Mouse (Mus musculus) cerebral cortex, adult 2 months (tissue): Measurements from ENCODE around the gene Ccdc60.

Experiments used
- WGBS: fragments of 180-500 bp; shearing (Covaris S2); methylation state at CpG from one replicate; pipeline ENCODE4 v1.1.7; 2018; 5-methylcytosine and 5-hydroxymethylcytosine counted together

Ccdc60 gene

DNA sequence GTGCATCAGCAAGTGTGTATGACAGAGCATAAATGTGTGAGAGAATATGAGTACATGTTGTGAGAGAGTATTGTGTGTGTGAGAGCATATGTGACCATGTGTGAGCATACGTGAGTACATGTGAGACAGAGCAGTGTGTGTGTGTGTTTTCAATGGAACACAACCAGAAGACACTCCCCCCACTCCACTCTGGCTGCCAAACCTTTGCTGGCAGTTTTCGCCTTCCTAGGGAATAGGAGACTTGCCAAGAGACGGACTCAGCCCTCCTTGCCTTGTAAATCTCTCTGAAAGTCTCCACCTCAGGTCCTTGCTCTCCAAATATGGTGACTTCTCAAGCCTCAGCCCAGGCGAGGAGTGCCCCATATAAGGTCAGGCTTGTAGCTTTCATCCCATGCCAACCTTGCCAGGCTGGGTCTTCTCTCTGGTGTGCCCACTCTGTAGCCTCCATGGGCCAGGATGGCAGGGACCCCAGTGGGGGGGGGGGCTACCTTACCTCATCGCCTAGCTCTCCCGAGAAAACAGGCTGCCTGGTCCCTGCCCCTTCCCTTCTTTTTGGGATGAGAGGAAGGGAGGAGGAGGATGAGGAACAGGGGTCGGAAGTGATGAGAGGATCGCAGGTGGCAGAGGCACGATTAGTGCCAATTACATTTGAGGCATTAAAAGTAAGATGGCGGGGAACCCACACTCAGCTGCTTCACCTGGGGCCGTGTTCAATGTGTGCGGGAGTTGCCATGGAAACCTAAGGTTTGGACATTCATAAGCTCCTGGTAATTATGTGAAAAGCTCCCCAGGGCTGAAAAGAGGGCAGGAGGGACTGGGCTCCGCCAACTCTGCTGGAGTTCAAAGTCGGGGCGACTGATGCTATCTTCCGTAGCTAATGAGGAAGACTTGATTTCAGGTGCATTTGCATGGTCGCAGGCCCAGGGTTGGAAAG, 19.3 kb downstream of the Ccdc60 start:
- WGBS, result 59% methylated on average over 17 of the region's 17 CpGs

DNA sequence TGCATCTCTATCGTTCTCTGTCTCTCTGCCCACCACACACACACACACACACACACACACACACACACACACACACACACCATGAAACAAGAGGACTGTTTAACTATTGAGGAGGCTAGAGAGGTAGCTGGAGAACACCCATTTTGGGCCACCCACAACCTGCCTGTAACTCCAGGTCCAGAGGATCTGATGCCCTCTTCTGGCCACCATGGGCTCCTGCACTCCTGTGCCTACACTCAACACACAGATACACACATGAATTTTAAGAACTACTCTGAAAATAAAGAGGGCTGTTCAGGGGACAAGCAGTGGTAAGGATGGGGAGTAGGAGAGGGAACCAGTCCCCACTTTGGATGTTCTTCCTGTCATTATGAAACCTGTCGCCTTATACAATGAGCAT, 26.1 kb downstream of the Ccdc60 start:
- 94% methylated on average over 2 of the region's 2 CpGs for WGBS

DNA sequence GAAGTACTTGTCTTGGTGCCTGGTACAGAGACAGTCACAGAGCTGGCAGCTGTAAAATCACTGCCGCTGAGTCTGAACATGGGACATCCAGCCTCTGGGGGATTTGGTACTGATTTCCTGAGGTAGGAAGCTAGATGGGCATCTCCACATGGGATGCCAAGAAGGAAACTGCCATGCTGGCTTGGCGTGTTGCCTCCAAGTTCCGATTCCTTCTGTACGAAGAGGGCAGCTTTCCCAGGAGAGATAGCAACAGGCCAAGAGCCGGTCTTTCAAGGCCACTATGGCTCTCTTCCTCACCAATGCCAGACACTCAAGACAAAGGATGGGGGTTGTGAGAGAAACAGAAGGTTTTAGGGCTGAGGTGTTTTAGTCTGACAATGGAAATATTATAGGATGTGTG, 26.8 kb downstream of the Ccdc60 start:
- WGBS, result 80% methylated on average over 5 of the region's 5 CpGs

DNA sequence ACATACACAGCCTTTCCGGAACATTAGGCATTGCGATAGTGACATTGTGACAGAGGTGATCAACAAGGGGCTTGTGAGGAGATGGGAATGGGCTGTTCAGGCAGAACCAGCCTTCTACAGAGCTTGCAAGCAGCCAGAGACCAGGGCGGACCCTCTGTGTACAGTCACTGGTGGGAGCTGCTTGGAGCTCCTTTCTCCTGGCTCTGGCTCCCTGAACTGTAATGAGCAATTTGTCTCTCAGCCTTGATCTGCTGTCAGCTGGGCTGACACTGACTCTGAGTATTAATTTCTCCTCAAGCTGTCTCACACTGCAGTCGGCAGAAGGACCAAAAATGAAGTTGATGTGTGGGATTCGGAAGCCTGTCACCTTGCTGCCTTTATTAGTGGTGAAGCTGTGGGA, 28.4 kb downstream of the Ccdc60 start:
- 80% methylated on average over 5 of the region's 5 CpGs for WGBS

DNA sequence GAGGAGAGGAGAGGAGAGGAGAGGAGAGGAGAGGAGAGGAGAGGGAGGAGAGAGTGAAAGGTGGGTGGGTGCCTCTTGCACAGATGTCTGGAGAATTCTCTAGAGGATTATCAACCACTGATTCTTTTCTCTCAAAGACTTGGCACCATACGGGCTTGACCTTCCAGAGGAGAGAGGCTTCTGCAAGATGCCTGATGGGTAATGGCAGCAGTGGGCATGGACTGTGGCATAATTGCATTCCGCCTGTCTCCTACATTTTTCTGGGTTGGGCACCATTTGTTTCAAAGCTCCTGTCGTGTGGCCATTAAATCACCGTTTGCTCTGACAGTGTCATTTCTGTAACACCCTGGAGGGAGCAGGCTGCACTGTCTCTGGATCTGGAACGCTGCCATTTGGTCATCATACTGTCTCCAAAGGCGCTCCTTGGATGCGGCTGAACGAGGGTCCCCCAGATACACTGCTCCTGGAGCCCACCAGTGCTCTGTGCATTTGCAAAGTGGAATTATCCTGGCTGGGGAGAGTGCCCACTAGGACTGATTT, 30.4 kb downstream of the Ccdc60 start:
- WGBS, result 61% methylated on average over 8 of the region's 8 CpGs

DNA sequence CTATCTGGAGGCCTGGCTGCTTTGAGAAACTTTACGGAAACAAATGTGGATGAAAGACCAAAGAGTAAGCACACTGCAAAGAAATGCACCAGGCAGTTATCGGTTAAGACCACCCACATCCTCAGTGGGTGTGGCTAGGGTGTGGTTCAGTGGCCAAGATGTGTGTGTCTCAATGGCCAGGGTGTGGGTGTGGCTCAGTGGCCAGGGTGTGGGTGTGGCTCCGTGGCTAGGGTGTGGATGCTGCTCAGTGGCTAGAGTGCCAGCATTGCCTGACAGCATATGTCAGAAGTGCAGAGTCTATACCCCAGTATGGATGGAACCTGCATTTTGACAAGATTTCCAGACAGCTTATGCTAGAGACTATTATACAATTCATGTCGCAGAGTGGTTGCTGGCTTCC, 34.9 kb downstream of the Ccdc60 start:
- 80% methylated on average over 4 of the region's 4 CpGs for WGBS

DNA sequence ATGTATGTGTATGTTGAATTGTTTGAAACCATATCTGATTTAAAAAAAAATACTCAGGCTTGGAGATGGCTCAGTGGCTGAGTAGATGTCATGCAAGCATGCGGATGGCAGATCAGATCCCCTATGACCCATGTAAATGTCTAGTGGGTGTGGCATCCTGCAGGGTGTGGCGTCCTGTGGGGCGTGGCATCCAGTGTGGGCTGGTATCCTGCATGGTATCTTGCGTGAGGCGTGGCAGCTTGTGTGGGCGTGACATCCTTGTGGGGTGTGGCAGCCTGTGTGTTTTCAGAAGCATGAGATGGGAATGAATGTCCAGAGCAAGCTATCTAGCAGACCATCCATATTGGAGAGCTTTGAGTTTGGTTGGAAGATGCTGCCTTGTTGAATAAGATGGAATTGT, 36.6 kb downstream of the Ccdc60 start:
- 84% methylated on average over 6 of the region's 6 CpGs for WGBS

DNA sequence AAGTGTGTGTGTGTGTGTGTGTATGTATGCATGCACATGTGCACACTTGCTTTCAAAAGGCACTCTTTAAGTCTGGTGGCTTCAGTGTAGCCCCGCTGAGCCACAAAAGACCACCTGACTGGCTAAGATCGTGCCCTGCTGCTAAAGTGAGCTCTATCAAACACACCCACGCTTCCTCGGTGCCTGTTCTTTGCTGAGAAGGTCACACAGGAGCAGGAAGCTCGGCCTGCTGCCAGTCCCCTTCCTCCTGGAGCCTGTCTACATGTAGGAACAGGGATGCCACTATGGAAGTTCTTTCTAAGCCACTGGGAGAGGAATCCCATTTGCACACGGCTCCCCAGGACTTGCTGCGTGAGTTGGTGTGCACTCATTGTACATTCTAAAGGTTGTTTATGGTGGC, 42.1 kb downstream of the Ccdc60 start:
- 70% methylated on average over 7 of the region's 7 CpGs for WGBS

DNA sequence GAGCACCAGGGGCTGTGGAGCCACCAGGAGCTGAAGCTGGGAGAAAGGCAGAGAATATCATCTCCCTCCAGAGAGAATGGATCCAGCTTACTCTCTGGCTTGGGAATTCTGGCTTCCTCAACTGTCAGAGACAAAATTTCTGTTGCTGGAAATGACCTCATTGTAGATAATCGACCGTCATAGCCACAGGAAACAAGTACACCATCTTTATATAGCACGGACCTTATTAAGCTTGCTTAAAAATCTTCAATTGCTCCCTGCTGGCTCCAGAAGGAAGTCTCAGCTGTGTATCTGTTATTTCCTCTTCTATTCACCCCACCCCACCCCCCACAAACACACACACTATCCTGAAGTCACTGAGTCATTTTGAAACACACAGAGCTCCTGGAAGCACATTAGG, 44.3 kb downstream of the Ccdc60 start:
- WGBS, result 61% methylated on average over 3 of the region's 3 CpGs

DNA sequence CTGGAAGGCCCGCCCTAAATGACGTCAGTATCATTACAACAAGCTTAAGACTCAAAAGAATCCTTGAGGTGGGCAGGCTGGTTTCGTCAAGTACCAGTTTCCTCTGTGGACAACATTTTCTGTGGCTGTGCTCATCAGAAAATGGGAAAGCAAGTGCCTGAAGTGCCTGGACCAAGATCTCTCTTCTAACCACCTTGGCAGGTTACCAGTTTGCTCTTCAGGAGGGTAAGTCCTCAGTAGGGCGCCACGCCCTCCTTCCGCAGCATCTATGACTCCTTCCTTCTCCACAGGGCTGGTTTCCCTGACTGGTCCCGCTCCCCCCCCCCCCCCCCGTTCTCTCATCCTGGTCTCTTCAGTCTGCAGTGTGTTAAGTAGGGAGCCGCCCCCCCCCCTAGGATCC, 45.2 kb downstream of the Ccdc60 start:
- WGBS, result 68% methylated on average over 8 of the region's 9 CpGs

DNA sequence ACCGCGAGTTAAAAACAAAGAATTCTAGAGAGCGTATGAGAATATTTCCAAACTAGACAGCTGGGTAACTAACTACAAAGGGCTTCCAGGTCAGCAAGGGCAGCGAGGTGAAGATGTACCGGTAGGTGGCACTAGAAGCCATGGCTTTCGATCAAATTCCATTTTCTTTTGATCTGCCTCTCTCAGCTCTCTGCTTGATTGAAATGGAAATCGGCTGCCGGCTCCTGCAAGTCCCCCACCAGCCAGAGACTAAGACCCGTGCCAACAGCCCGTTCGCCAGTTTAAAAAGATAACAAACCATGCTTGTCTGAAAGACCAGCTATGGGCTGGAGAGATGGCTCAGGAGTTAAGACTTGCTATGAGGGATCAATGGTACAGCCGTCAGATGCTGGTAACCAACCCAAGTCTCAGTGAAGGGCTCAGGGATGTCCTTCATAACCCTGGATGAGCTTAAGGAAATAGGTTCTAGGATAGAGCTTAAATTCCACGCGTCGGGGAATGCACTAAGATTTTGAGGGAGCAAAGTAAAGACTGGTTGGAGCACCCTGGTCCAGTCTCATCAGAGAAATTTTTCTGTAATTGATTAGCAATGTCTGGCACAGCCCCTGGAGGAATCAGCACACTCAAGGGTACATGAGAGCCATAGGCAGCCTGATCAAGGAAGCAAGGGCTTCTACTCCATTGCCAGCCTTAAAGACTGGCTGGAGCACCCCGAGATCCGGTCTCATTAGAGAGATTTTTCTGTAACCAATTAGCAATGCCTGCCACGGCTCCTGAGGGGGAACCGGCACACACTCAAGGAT, 56.7 kb downstream of the Ccdc60 start:
- WGBS, result 25% methylated on average over 19 of the region's 19 CpGs

DNA sequence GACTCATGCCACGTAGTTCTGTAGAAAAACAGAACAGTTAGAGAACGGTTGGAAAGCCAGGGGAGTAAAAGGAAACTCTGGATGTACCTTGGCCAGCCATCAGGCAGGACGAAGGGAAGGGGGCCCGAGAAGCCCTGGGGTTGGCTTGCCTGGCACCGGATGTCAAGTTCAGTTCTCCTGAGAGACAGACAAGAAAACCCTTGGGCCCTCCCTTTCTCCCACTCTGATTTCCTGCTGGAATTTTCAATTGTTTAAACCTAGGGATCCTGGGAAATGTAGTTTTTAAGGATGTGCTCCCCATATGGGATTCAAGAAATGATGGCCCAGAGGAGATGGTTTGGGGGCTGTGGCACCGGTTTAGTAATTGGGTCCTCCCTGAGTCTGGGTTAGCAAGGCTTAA, 60.4 kb downstream of the Ccdc60 start:
- 55% methylated on average over 6 of the region's 6 CpGs for WGBS

DNA sequence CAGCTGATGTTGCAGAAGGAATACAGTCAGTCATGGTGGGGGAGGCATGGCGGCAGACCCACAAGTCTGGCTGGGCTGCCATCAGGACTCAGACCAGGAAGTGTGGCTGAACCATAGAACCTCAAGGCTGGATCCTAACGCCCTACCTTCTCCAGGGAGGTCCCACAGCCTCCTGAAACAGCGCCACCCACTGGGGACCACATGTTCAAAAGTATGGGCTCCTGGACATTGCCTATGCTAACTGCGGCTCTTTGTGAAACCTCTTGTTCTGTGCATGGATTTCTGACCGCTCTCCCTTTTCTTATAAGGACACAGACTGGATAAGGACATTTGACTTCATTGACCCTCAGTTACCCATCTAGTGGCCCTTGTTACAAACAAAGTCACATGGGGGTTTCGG, 64.8 kb downstream of the Ccdc60 start:
- WGBS, result 78% methylated on average over 6 of the region's 6 CpGs

DNA sequence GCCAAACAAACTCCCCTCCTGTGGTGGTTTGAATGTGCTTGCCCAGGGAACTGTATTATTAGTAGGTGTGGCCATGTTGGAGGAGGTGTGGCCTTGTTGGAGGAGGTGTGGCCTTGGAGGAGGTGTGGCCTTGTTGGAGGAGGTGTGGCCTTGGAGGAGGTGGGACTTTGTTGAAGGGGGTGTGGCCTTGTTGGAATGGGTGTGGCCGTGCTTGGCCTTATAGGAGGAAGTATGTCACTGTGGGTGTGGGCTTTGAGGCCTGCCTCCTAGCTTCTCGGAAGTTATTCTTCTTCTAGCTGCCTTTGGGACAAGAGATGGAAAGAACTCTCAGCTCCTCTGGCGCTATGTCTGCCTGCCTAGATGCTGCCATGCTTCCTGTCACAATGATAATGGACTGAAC, 66.9 kb downstream of the Ccdc60 start:
- 97% methylated on average over 3 of the region's 3 CpGs for whole genome bisulfite sequencing

DNA sequence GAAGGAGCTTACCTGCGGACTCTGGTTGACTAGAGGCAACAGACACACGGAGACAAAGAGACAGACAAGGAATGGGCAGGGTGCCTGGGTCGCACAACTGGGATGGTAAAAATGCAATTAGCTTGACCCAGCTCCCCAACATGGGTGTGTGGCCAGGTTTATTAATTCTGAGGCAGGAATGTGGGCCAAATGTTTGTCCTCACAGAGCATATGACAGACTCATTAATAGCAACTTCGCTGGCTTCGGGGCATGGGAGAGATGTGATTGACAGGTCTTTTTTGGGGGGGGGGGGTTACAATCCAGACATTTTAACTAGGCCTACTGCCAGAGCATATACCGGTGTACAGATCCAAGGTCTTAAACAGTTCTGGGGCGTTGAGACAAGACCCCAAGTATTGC, 69.5 kb downstream of the Ccdc60 start:
- WGBS, result 72% methylated on average over 7 of the region's 7 CpGs

DNA sequence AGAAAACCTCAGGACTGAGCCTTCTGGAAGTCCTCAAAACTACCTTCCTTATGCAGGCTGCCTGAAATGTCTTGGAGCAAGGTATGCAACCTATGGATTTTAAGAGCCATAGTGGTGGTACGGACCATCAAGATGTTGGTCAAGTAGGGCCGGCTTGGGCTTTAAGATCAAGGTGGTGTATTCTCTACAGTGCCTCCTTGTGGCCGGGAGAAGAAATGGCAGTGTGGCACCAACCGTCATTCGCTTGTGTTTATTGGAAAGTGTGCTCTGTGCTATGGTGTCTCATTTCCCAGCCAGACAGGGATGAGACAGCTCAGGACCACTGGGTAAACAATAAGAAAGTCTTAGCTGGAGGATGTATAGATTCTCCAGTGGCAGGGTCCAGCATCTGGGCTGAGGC, 76.1 kb downstream of the Ccdc60 start:
- WGBS, result 77% methylated on average over 5 of the region's 5 CpGs

DNA sequence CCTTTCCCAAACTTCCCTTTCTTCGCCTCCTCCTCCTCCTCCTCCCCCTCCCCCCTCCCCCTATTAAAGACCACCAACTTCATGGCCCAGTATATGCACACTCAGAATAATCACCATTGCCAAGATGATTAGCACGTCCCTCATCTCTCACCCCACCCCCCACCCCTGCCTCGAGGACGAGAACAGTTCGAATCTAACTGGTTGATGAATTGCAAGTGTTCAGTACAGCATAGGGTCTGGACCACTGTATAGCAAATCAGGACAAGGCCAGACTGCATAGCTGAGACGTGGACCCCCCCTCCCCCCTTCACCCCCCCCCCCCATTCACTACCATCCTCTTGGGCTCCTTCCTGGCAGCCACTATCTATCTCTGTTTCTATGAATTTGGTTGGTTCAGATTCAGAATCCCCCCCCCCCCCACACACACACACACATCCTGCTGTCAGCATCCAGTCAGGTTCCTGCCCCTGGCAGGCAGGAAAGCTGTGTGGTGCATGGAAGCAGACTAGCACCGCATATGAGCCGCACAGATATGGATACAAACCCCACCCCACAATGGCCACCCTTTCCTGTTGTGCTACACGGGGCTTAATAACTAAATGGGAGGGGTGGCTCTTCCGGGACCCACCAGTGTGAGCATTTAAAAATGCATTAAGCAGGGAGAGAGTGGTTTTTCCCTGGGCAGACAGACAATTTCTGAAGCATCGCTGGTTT, 79.2 kb downstream of the Ccdc60 start:
- WGBS, result 44% methylated on average over 11 of the region's 11 CpGs

DNA sequence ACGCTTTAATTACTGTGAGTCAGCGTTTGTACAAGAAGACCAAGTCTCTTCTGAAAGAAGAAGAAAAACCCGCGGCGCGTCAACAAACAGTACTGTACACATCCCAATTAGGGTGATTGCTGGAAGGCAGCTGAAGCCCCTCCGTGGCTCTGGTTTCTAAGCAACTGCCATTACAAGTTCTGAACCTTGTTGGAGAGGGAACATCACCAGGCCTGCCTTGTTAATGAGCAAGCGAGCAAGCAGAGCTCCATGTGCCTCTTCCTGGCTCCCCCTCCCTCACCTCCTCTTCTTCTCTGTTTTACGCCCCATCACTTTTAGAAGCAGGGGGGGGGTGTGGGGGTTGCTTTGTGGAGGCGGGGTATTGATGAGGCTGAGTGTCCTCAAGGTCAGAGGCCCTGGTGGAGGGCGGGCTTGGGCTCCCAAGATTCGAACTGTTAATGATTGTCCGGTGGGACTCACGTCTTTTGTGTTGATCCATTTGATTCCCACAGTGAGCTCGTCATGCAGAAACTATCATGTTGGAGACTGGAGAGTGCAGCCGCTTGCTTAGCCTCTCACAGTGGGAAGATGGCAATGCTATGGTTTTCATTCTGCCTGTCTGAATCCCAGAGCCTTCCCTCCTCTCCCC, 79.9 kb downstream of the Ccdc60 start:
- WGBS, result 25% methylated on average over 16 of the region's 16 CpGs

DNA sequence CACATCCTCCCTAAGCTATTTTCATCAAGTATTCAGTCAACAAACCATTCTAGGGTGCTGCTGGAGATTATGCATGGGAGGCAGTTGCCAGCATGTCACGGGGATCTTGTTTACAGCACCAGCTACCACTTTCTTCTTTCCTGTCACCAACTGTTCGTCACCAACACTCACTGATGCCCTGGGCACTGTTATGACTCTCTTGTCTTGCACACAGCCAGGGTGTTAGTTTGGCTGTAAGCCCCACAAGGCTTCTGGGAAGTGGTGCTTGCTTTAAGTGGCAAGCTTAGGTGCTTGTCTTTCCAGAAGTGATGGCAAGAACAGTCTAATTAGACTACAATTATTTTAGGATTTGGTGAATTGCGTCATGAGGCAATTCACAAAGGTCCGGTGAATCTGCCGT, 86.1 kb downstream of the Ccdc60 start:
- WGBS, result 66% methylated on average over 5 of the region's 5 CpGs

DNA sequence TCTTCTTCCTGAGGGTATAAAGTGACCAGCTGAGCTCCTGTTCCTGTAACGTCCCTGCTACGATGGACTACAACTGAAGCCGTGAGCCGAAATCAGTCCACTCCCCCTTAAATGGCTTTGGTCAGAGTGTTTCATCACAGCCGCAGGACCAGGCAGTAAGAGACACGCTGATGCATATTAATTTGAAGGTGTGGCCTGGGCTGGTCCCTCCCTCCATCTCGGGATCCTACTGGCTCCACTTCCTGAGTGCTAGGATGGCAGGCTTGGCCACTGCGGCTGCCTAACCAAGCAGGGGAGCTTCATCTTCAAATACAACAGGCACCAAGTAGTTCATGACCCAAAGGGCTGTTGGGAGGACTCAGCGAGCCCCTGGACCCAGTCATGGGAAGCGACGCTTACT, 94.3 kb downstream of the Ccdc60 start:
- WGBS, result 57% methylated on average over 11 of the region's 11 CpGs

DNA sequence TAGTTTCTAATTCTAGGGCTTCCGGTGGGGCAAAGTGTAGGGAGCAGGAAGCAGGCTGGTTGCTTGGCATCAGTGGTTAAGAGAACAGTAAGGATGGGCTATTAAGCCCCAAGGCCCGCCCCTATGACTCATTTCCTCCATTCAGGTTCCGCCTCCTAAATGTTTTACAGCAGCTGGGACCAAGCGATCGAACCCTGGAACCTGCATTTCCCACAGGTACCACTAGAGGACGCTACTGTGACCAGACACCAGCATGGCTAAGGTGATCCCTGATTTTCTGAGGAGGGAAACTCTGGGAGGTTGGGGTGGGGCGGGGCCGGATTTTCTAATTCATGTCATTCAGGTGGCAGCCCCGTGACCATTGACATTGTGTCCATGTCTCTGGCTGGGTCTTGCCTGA, 96.1 kb downstream of the Ccdc60 start:
- WGBS, result 78% methylated on average over 9 of the region's 9 CpGs

DNA sequence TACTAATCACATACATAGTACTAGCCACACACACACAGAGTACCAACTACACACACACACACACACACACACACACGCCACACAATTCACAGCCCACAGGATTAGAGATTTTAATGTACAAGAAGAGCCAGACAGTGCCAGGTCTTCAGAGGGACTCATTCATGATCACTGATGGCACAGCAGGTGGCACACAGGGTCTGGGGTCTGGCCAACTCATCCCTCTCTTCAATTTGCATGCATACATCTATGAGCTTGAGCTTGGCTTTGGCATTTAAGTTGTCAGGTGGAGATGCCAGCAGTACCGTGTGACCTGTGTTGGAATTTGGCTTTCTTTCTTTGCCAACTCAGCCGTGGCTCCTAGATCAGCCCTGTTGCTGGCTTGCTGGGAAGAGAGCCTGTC, 97.2 kb downstream of the Ccdc60 start:
- WGBS, result 60% methylated on average over 3 of the region's 3 CpGs
